Mouse (Mus musculus): ENCODE measurements around the gene Sh3gl1. TPM values are rescaled to one million over a fixed set of nuclear protein-coding genes. Genes with fewer than 3 reads are reported as not detected.
A peak's percentile ranks its signal among the peaks of the same experiment; 100 is the strongest.

The Sh3gl1 gene
- total and polyA plus RNA-seq, 3 experiments: 41.0 to 78.4 TPM; not detected in 1

DNA sequence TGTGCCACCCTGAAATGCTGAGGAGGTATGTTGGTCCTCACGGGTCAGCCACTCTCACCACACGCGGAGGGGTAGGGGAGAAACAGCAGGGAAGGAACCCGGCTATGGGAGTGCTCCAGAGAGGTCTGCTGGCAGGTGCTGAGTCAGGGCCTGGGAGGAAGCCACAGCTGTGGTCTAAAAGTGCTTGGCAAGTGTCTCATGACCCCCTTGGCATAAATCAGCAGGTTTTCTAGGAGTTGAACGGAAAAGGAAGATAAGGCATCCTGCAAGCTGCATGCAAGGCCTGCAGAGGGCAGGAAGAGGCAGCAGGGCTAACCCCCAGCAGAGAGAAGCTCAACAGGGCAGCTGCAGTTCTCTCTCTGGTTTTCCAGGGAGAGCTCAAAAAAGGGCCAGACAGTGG, 5.5 kb downstream of the Sh3gl1 start:
- Histone ChIP-seq H3K27me3 (ENCODE audit: control insufficient read depth in 1 of 2, insufficient read depth in 2 of 2, low read length in 2 of 2) (no peaks in the 10 kb centered on the region), H3K9me3 (replicated peaks; ENCODE audit: insufficient read depth, low read length) (no peaks in the 10 kb centered on the region), H3K36me3 (ENCODE audit: control insufficient read depth in 1 of 2, insufficient read depth in 2 of 2, low read length in 2 of 2) (peaks cover 15 to 34% of the 10 kb centered on the region in 2 experiments), H3K4me3 (ENCODE audit: control insufficient read depth in 1 of 2, insufficient read depth in 1 of 2, low read depth in 2 of 2, low read length in 2 of 2) (no peak overlapping the region), H3K79me2 (ENCODE audit: control insufficient read depth, insufficient read depth, low read length, poor library complexity) (peaks cover 85% of the 10 kb centered on the region), H3K27ac (ENCODE audit: control insufficient read depth, low read depth, low read length) (peak overlapping the region; percentile 74), H3K9ac (ENCODE audit: control insufficient read depth, low read depth, low read length, poor library complexity, severe bottlenecking) (peak overlapping the region; percentile 44), H3K4me1 (ENCODE audit: control insufficient read depth in 1 of 2, insufficient read depth in 2 of 2, low read length in 2 of 2) (peaks cover 18 to 32% of the 10 kb centered on the region in 2 experiments)
- DNase-seq (ENCODE audit: low read depth, low spot score): peak; percentile 85
- TF ChIP-seq MYC (IDR thresholded peaks at IDR 0.05; ENCODE audit: low read depth, low read length) (0 out of 2 replicates have a peak, but pooled peaks have one; percentile 38), MYB (IDR thresholded peaks at IDR 0.05; ENCODE audit: low read depth, low read length) (no peak; the same call in 1 of the 2 replicates), MXI1 (IDR thresholded peaks at IDR 0.05; ENCODE audit: low read depth, low read length) (peak; percentile 88), MEF2A (IDR thresholded peaks at IDR 0.05; ENCODE audit: extremely low read depth, insufficient replicate concordance, low read depth, low read length, poor library complexity, severe bottlenecking) (no peak), JUND (IDR thresholded peaks at IDR 0.05; ENCODE audit: low read depth, low read length) (no peak), RAD21 (IDR thresholded peaks at IDR 0.05; ENCODE audit: low read depth, low read length) (no peak), TBP (IDR thresholded peaks at IDR 0.05; ENCODE audit: low read depth, low read length) (peak; percentile 79), HCFC1 (IDR thresholded peaks at IDR 0.05; ENCODE audit: low read depth, low read length) (peak; percentile 39; the same call in 1 of the 2 replicates), CHD2 (IDR thresholded peaks at IDR 0.05; ENCODE audit: low read length) (no peak), ETS1 (IDR thresholded peaks at IDR 0.05; ENCODE audit: low read depth, low read length) (peak; percentile 99), ZKSCAN1 (IDR thresholded peaks at IDR 0.05; ENCODE audit: low read depth, low read length) (no peak), ELF1 (IDR thresholded peaks at IDR 0.05; ENCODE audit: low read depth, low read length) (peak; percentile 57; the same call in 1 of the 2 replicates), MAFK (IDR thresholded peaks at IDR 0.05; ENCODE audit: borderline replicate concordance, low read depth, low read length) (peak; percentile 92), ZC3H11A (IDR thresholded peaks at IDR 0.05; ENCODE audit: low read depth, low read length) (no peak), BHLHE40 (IDR thresholded peaks at IDR 0.05; ENCODE audit: borderline replicate concordance, low read depth, low read length) (0 out of 2 replicates have a peak, but pooled peaks have one; percentile 56), POLR2AphosphoS2 (IDR thresholded peaks at IDR 0.05; ENCODE audit: low read length) (no peak), TCF12 (IDR thresholded peaks at IDR 0.05; ENCODE audit: low read depth, low read length) (peak; percentile 89), RCOR1 (IDR thresholded peaks at IDR 0.05; ENCODE audit: low read depth, low read length) (peak; percentile 75), SIN3A (IDR thresholded peaks at IDR 0.05; ENCODE audit: low read length) (peak; percentile 87), NRF1 (IDR thresholded peaks at IDR 0.05; ENCODE audit: insufficient read depth, low read depth, low read length, poor library complexity, severe bottlenecking) (peak; percentile 14; the same call in 1 of the 2 replicates), CTCF (IDR thresholded peaks at IDR 0.05 in 2 of 3, conservative IDR thresholded peaks at IDR 0.05 in 1 of 3; ENCODE audit: control insufficient read depth in 1 of 3, insufficient read depth in 1 of 3, low read depth in 2 of 3, low read length in 3 of 3, poor library complexity in 1 of 3, severe bottlenecking in 1 of 3) (peak in 2 of 3 experiments; percentile 30 to 37; a peak in 4 of 6 replicates), NELFE (IDR thresholded peaks at IDR 0.05; ENCODE audit: low read depth, low read length) (no peak), TAL1 (IDR thresholded peaks at IDR 0.05; ENCODE audit: low read length) (peak; percentile 48), MAX (IDR thresholded peaks at IDR 0.05; ENCODE audit: low read length) (no peak), ZMIZ1 (IDR thresholded peaks at IDR 0.05; ENCODE audit: low read depth, low read length) (no peak), POLR2AphosphoS5 (IDR thresholded peaks at IDR 0.05; ENCODE audit: borderline replicate concordance, low read depth, low read length) (no peak), ZNF384 (IDR thresholded peaks at IDR 0.05; ENCODE audit: low read depth, low read length) (no peak), SMC3 (IDR thresholded peaks at IDR 0.05; ENCODE audit: low read depth, low read length) (no peak), POLR2A (IDR thresholded peaks at IDR 0.05; ENCODE audit: control insufficient read depth in 1 of 2, insufficient read depth in 1 of 2, low read depth in 1 of 2, low read length in 2 of 2, poor library complexity in 1 of 2) (no peak), UBTF (IDR thresholded peaks at IDR 0.05; ENCODE audit: borderline replicate concordance, insufficient read depth, low read depth, low read length) (no peak), USF2 (IDR thresholded peaks at IDR 0.05; ENCODE audit: borderline replicate concordance in 1 of 2, insufficient read depth in 1 of 2, low read depth in 1 of 2, low read length in 2 of 2) (no peak), USF1 (IDR thresholded peaks at IDR 0.05; ENCODE audit: low read depth, low read length) (peak; percentile 65; the same call in 1 of the 2 replicates), GABPA (IDR thresholded peaks at IDR 0.05; ENCODE audit: low read depth, low read length) (peak; percentile 78; the same call in 1 of the 2 replicates), GATA1 (IDR thresholded peaks at IDR 0.05; ENCODE audit: low read depth, low read length) (peak; percentile 64; the same call in 1 of the 2 replicates), EP300 (IDR thresholded peaks at IDR 0.05; ENCODE audit: low read depth in 1 of 2, low read length in 2 of 2) (peak; percentile 66 to 84), CHD1 (IDR thresholded peaks at IDR 0.05; ENCODE audit: low read depth, low read length) (no peak), E2F4 (IDR thresholded peaks at IDR 0.05; ENCODE audit: borderline replicate concordance, low read depth, low read length) (no peak)
